Mouse (Mus musculus) heart, postnatal 0 days (tissue): ENCODE results near the gene Atp9a. TPM values are rescaled to one million over a fixed set of nuclear protein-coding genes. Genes with fewer than 3 reads are reported as not detected.
A peak's percentile ranks its signal among the peaks of the same experiment; 100 is the strongest.

Source experiments
- ATAC-seq: fragments of 200-750 bp; cut with Nextera tagmentation; 2 replicates; pipeline ENCODE4 v1.8.0; 2017; ENCODE audit warnings: low read depth, moderate number of reproducible peaks, moderate library complexity; ENCODE audit not compliant: insufficient read depth
- DNase-seq: peaks from one replicate; pipeline ENCODE4 v3.0.0-alpha.2; 2016; ENCODE audit warnings: low spot score
- H3K27ac ChIP-seq: fragments of 300-500 bp; sonication (generic); 2 replicates; pipeline ENCODE4 v1.5.1; 2014; ENCODE audit warnings: low read depth, mild to moderate bottlenecking
- H3K27me3 ChIP-seq: fragments of 300-500 bp; sonication (generic); 2 replicates; pipeline ENCODE4 v1.6.1; 2014; ENCODE audit warnings: low read length, mixed read lengths; ENCODE audit not compliant: control insufficient read depth, insufficient read depth
- H3K36me3 ChIP-seq: fragments of 300-500 bp; sonication (generic); replicated peaks from 2 replicates; pipeline ENCODE4 v1.6.1; 2014; ENCODE audit warnings: low read length, mixed read lengths; ENCODE audit not compliant: control insufficient read depth, insufficient read depth
- H3K4me1 ChIP-seq: fragments of 300-500 bp; sonication (generic); 2 replicates; pipeline ENCODE4 v1.6.1; 2014; ENCODE audit warnings: antibody characterized with exemption; ENCODE audit not compliant: control insufficient read depth, insufficient read depth
- H3K4me2 ChIP-seq: fragments of 300-500 bp; sonication (generic); 2 replicates; pipeline ENCODE4 v1.6.1; 2014; ENCODE audit warnings: low read depth, mild to moderate bottlenecking, low read length, moderate library complexity
- H3K4me3 ChIP-seq: fragments of 300-500 bp; sonication (generic); 2 replicates; pipeline ENCODE4 v1.5.1; 2014; ENCODE audit warnings: low read depth, low read length
- H3K9ac ChIP-seq: fragments of 300-500 bp; sonication (generic); replicated peaks from 2 replicates; pipeline ENCODE4 v1.6.1; 2014; ENCODE audit warnings: low read depth, low read length, mixed read lengths
- H3K9me3 ChIP-seq: fragments of 300-500 bp; sonication (generic); replicated peaks from 2 replicates; pipeline ENCODE4 v1.6.1; 2016; ENCODE audit warnings: low read length; ENCODE audit not compliant: control insufficient read depth
- CTCF ChIP-seq: IDR thresholded peaks from 2 replicates; pipeline ENCODE4 v1.5.1; 2016; ENCODE audit warnings: antibody characterized with exemption, control low read depth, low read depth
- EP300 ChIP-seq: IDR thresholded peaks from 2 replicates; pipeline ENCODE4 v1.6.1; 2016; ENCODE audit warnings: antibody characterized with exemption, low read depth
- WGBS: fragments of 180-500 bp; shearing (Covaris S2); extraction: QIAGEN DNeasy Blood & Tissue Kit; methylation state at CpG from one replicate; pipeline ENCODE4 v1.1.7; 2014; 5-methylcytosine and 5-hydroxymethylcytosine counted together
- polyA plus RNA-seq: library from polyadenylated mRNA; unstranded; fragments of >200 nt; fragmentation: Nextera tagmentation; extraction: Ambion mirVana; gene quantifications from 2 replicates; pipeline ENCODE4 v1.2.1, GENCODE M21; 2015
- total RNA-seq: library from RNA; depleted of rRNA; stranded (reverse); fragments of >200 nt; gene quantifications from 2 replicates; pipeline ENCODE4 v1.2.3, GENCODE M21; 2014; ENCODE audit warnings: low replicate concordance

The Atp9a gene
- total and polyA plus RNA-seq, 2 experiments from 2014 or later, result 12.8 to 46.1 TPM

GRCm38 (mm10) chr2:168604655-168605070, 137.5 kb downstream of the Atp9a start:
- H3K4me1 ChIP-seq, result peaks cover 62% of the 10 kb centered on the region
- no peak overlapping the region for H3K4me3 ChIP-seq
- peak overlapping the region; percentile 4; the same call in 1 of the 2 replicates for H3K4me2 ChIP-seq
- H3K36me3 ChIP-seq, result no peaks in the 10 kb centered on the region
- H3K27ac ChIP-seq, result peak overlapping the region; percentile 68
- no peak overlapping the region for H3K9ac ChIP-seq
- peaks cover 9% of the 10 kb centered on the region; the same call in 1 of the 2 replicates for H3K27me3 ChIP-seq
- no peak for TF ChIP-seq EP300
- TF ChIP-seq CTCF, result no peak
- ATAC-seq (peak; percentile 16), DNase-seq (no peak)
- H3K9me3 ChIP-seq, result no peaks in the 10 kb centered on the region
- 5% methylated on average over 16 of the region's 16 CpGs for WGBS

DNA sequence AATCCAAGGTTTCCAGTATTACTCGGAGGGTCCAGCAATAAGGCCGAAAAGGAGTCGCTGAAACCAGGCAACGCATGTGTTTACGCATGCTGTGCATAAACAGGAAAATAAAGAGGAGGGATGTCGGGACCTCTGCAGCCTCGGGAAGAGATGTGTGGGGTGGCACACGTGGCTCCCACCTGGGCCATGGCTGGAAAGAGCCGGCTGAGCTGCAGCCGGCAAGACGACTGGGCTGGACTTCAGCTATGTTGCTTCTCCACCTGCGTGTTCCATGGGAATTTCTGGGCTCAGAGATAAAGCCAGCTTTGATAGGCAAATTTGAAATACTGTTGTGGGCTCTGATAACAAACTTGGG, 139.8 kb downstream of the Atp9a start:
- H3K27me3 ChIP-seq, result peaks cover 9% of the 10 kb centered on the region; the same call in 1 of the 2 replicates
- 40% methylated on average over 12 of the region's 12 CpGs for WGBS
- no peak overlapping the region for H3K27ac ChIP-seq
- H3K9ac ChIP-seq, result no peak overlapping the region
- no peak for ATAC-seq
- H3K4me1 ChIP-seq, result peaks cover 40% of the 10 kb centered on the region
- H3K4me3 ChIP-seq, result no peak overlapping the region
- TF ChIP-seq CTCF (no peak), EP300 (no peak)
- H3K36me3 ChIP-seq, result no peaks in the 10 kb centered on the region
- no peak for DNase-seq
- H3K9me3 ChIP-seq, result no peaks in the 10 kb centered on the region
- H3K4me2 ChIP-seq, result peak overlapping the region; percentile 86

DNA sequence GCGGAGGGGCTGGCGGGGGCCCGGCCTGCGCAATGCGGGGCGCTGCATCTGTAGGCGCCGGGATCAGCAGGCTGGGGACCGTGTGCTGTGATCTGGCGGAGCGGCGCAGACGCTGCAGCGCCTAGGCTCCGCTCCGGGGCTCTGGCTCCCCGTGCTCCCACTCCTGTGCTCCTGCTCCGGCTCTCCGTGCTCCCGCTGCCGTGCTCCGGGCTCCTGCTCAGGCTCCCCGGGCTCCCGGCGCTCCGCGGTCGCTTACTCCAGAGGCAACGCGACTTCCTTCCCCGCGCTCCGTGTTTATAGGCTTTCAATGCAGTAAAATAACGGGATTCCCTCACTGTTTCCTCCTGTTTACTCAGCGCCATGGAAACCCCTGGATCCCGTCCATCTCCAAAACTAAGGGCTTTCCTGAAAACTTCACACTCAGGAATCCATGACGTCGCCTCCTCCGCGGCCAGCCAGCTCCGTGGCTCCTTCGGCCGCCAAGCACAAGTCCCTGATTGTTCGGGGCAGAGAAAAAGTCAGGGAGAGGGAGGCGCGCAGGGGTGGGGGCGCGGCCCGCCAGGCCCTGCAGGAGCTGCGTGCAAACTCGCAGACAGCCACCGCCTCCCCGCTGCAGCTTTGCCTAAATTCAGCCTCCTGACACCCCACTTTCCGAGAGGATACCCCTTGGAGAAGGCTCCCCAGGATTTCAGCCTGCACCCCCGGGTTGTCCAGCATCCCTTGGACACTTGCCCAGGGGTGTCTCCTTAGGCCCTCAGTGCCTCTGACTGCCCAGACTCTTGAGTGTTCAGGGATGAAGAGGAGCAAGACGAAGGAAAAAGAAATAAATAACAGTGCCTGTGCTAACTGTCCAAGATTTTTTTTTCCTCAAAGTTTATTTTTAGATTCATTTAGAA, 140.5 kb downstream of the Atp9a start, which contains the start of gene Nfatc2:
Gene Nfatc2 (minus strand): TSS at position 167 of the 896 bp plus-strand sequence.
- WGBS, result 2% methylated on average over 41 of the region's 56 CpGs
- Histone ChIP-seq H3K27me3 (peaks cover 9% of the 10 kb centered on the region; the same call in 1 of the 2 replicates), H3K36me3 (no peaks in the 10 kb centered on the region), H3K27ac (peak within 1 kb of the TSS; percentile 43; the same call in 1 of the 2 replicates), H3K4me1 (peaks cover 37% of the 10 kb centered on the region), H3K4me3 (peak within 1 kb of the TSS; percentile 53), H3K9me3 (no peaks in the 10 kb centered on the region), H3K4me2 (peak within 1 kb of the TSS; percentile 86), H3K9ac (peak within 1 kb of the TSS; percentile 49)
- TF ChIP-seq EP300 (peak; percentile 43; the same call in 1 of the 2 replicates), CTCF (no peak)
- DNase-seq (peak; percentile 89), ATAC-seq (peak; percentile 59)

- no peak for DNase-seq
- Histone ChIP-seq H3K9me3 (no peaks in the 10 kb centered on the region), H3K36me3 (no peaks in the 10 kb centered on the region), H3K4me3 (peak overlapping the region; percentile 53), H3K27me3 (peaks cover 9% of the 10 kb centered on the region; the same call in 1 of the 2 replicates), H3K4me1 (peaks cover 29% of the 10 kb centered on the region), H3K9ac (peak overlapping the region; percentile 49), H3K27ac (0 out of 2 replicates have a peak overlapping the region, but pooled peaks have one; percentile 7), H3K4me2 (peak overlapping the region; percentile 86)
- ATAC-seq, result 0 out of 2 replicates have a peak, but pooled peaks have one; percentile 17
- TF ChIP-seq CTCF, result no peak
- no peak for TF ChIP-seq EP300
- WGBS, result 5% methylated on average over 25 of the region's 32 CpGs
Measured at GRCm38 (mm10) chr2:168600750-168601490, 141.3 kb downstream of the Atp9a start.

- no peak for TF ChIP-seq CTCF
- TF ChIP-seq EP300, result no peak
- no peak overlapping the region for H3K4me3 ChIP-seq
- 65% methylated on average over 7 of the region's 7 CpGs for WGBS
- peaks cover 4% of the 10 kb centered on the region; the same call in 1 of the 2 replicates for H3K27me3 ChIP-seq
- no peak for DNase-seq
- no peak overlapping the region for H3K4me2 ChIP-seq
- no peak for ATAC-seq
- no peaks in the 10 kb centered on the region for H3K36me3 ChIP-seq
- H3K27ac ChIP-seq, result no peak overlapping the region
- no peaks in the 10 kb centered on the region for H3K4me1 ChIP-seq
- H3K9me3 ChIP-seq, result no peaks in the 10 kb centered on the region
- H3K9ac ChIP-seq, result no peak overlapping the region
Measured at GRCm38 (mm10) chr2:168595693-168596092, 146.5 kb downstream of the Atp9a start.
